Mouse (Mus musculus) ovary, postnatal 10 days (tissue): ENCODE measurements around the gene Map2k1.
"Not testable (repeated sequence)": the region's sequence is repeated elsewhere in the genome, so short reads cannot be mapped to it uniquely, and the experiment has no call there.

Experiments
- DNase-seq: peaks from one replicate; pipeline ENCODE4 v3.0.0; 2022; ENCODE audit warnings: low spot score

Gene Map2k1

DNA sequence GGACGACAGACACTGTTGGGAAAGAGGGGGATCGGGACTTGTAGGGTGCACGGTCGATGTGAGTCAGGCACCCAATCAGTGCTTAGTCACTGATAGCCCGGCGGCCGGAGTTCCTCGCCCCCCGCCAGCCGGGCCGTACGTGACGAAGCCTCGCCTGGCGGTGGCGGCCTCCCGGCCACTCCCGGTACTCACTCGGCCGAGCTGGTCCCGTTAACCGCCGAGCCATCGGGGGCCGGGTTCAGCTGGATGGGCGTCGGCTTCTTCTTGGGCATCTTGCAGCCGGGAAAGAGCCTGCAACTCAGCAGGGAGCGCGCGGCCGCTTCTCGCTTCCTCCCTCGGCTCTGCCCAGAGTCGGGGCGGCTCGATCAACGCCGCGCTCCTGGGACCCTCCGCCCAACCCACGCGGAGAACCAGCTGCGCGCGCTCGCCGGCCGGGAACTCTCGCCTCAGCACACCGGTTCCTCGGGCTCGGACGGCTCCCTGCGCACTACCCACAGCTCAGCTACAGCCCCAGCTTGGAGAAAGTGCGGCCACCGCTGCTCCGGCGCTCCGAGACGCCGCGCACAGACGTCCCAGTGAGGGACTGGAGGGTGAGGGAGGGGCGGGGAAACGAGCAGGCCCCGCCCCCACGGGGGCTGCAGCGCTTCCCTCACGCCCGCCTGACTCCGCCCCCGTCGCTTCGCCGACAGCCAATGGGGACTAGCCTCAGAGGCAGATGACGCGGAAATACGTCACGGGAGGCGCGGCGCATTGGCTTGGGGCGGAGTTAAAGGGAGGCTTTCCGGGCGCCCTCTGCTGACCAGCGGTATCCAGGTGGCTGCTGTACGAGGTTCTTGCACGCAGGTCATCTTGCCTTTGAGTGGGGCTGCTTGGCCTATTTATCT lies at the start of gene Map2k1:
Map2k1 (minus strand) TSS at position 611 of the 884 bp plus-strand sequence.
- DNase-seq, result peak; percentile 99

DNA sequence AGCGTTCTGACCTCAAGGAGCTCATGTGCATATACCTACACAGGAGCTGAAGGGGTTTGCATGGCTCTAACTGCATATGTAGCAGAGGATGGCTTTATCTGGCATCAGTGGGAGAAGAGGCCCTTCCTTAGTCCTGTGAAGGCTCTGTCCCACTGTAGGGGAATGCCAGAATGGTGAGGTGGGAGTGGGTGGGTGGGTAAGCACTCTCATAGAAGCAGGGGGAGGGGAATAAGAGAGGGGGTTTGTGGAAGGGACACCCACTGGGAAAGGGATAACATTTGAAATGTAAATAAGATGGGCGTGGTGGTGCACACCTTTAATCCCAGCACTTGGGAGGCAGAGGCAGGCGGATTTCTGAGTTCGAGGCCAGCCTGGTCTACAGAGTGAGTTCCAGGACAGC lies 49.7 kb upstream of the Map2k1 start:
- not testable (repeated sequence) for DNase-seq

DNA sequence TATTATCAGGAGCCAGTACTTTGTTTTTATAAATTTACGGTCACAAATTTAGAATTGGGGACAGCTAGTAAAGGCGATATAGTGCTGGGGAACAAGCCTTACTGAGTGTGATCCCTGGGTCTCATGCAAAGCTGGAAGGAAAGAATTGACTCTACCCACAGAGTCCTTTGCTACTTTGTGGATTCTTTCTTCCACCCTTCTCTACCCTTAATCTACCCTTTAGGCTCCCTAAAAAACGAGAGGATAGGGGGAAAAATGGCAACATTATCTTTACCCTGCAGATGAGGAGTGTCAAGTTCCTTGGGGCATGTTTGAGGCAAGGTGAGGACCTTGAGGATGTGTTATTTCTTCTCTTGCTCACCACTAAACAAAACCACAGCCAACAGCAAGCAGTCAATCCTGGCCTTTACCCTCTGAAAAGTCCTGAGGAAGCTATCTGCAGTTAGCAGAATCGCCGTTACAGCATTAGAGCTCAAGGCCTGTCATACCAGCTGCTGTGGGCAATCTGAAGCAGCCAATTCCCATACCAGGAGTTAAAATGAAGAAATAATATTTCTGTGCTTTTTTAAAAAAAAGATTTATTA lies 29.1 kb upstream of the Map2k1 start:
- DNase-seq, result no peak

DNA sequence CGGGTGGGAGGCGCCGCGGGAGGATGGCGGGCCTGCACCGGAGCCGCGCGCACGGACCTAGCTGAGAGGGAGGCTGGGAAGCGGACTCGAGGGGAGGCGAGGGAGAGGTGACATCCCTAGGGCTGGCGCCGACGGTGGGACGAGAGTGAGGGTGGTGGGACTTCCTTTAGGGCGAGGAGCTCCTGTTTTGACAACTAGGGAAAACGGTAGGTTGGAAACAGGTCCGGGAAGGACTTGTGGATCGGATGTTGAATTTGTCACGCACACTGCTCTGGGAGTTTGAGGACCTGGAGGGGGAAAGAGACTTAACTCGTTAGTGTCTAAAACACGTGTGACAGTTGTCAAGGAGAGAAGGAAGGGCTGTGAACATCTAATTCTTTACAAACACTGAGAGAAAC lies 28.3 kb upstream of the Map2k1 start:
- no peak for DNase-seq

DNA sequence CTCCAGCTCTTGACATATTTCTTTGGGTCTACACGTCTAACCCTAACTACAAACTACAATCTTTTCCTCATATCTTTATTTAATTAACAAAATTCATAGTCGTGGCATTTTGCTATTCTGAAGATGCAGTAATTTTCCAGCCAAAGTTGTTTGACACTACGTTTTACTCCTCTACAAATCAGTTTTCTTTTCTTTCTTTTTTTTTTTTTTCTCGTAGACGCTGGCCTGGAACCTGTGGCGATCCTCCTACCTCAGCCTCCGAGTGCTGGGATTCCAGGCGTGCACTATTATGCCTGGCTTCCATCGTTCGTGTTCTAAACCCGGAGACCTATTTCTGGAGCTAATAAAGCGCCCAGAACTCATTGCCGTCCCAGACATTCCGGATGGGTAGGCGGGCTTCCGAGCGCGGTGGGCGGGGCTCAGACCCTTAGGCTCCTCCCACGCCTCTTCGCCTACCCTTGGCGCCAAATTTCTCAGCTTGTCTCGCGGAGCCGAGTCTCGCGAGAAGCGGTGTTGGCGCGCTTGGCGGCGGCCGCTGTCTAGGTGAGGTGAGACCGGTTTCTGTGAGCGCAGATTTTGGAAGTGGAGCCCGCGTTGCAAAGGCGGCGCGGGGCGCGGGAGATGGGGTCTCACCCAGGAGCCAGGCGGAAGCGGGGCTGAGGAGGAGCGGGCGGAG lies 27.8 kb upstream of the Map2k1 start, which contains the start of gene Tipin:
Tipin (plus strand) TSS at position 477 of the 676 bp plus-strand sequence.
- peak; percentile 93 for DNase-seq

DNA sequence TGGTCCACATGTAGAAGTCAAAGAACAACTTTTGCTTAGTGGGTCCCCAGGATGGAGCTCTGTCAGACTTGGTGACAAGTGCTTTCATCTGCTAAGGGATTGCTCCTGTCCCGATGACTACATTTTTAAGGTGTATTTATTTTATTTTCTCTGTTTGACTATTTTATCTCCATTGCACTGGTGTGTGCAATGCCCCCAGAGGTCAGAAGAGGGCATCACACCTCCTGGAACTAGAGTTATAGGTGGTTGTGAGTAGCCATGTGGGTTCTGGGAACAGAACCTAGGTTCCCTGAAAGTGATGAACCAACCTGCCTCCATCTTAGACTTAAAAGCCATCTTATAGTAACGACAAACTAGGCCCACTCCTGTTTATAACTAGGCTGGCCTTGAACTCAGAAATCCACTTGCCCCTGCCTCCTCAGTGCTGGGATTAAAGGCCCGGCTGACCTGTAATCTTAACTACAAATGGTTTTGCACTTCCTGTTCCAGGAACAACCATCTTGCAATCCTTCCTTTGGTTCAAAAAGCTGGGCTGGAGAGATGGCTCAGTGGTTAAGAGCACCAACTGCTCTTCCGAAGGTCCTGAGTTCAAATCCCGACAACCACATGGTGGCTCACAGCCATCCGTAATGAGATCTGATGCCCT lies 25.4 kb upstream of the Map2k1 start:
- no peak for DNase-seq

DNA sequence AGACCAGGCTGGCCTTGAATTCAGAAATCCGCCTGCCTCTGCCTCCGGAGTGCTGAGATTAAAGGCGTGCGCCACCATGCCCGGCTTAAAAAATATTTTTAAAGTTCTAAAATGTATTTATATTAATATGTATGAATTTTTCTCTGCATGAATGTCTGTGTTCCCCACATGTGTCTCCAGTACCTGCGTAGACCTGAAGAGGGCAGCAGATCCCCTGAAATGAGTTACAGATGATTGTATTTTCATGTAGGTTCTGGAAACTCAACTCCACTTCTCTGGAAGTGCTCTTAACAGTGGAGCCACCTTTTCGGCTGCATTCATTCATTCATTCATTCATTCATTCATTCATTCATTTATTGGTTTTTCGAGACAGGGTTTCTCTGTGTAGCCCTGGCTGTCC lies 24.3 kb upstream of the Map2k1 start:
- peak; percentile 6 for DNase-seq

DNA sequence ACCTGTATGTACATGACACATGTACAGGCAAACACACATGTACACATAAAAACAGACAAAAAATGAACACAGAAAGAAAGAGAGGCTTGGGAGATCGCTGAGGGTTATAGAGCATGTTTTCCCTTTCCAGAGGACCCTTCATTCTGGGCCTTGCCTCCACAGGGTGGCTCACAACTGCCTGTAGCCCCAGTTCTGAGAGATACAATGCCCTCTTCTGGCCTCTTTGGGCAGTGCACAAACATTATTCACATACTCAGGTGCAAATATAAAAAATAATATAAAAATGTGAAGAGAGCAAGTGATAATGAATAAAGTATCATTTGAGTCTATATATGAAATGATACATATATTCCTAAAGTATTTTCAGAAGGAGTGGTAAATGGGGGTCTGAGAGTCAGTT lies 21.5 kb upstream of the Map2k1 start:
- no peak for DNase-seq

DNA sequence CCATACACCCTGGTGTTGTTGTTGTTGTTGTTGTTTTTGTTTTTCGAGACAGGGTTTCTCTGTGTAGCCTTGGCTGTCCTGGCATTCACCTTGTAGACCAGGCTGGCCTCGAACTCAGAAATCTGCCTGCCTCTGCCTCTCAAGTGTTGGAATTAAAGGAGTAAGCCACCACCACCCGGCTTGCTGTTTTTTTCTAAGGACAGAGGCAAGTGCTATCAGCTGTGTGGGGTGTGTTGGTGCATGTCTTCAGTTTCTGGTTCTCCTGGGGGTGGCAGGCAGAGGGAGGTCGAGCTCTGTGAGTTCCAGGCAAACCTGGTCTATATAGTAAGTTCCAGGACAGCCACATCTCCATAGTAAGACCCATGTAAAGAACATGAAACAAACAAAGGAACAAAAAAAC lies 20.9 kb upstream of the Map2k1 start:
- no peak for DNase-seq

DNA sequence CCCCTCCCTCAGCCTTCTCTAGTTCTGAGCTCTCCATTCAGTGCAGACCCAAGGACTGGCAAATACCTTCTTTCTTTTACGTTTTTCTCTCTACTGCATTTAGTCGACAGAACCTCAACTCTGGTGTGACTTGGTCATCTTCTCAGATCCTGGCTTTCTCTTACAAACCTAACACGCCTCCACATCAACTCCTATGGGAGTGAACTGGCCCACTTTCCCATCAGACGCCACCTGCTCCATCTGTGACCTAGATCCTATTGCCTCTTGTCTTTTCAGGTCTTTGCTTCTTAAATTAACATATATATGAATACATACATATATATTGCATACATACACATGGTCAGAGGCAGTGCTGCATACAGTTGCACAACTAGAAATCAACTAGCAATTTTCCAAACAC lies 20.3 kb upstream of the Map2k1 start:
- no peak for DNase-seq

DNA sequence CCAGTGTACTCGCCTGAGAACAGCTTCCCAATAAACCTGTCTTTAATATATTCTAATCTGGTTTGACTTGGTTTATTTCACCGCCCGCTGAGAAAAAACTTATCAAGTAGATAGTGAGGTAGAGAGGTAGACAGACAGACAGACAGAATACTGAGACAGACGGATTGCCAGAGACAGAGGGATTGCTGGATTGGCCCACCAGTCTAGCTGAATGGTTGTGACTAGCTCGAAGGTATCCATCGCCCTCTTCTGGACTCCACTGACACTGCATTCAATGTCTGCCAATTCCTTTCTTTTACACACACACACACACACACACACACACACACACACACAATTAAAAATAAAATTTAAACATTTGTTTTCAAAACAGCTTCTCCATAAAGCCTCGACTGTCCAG lies 19.2 kb upstream of the Map2k1 start:
- DNase-seq, result peak; percentile 2

DNA sequence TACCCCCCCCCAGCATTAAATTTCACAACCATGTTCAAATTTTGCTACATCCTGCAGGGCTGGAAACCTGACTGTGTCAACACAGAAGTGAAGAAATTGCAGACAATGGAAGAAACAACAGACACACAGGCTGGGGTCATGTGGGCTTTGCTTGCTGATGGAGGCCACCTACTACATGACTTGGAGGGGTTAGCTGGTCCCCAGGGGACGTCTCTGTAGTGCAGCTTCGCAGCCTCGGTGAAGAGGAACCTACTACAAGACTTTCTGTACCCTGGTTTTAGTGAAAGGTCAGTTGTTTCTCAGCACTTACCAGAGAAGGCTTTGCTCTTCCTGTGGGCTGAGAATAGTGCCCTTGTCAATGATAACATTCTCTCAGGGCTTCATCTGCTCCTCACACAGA lies 17.8 kb upstream of the Map2k1 start:
- DNase-seq, result no peak

DNA sequence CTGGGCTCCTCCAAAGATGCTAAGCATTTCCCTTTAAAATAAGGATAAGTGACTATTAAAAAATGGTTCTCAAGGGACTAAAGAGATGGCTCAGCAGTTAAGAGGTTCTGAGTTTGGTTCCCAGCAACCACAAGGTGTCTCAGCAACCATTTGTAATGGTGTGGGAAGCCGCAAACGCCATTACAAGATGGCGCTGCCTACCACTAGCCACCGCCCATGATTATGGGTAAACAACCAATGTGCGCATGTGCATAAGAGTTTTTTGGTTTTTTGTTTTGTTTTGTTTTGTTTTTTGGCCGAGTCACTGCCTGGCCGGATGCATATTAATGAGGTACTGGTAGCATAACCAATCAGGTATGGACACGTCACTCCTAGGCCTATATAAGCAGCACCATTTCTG lies 15.4 kb upstream of the Map2k1 start:
- not testable (repeated sequence) for DNase-seq

DNA sequence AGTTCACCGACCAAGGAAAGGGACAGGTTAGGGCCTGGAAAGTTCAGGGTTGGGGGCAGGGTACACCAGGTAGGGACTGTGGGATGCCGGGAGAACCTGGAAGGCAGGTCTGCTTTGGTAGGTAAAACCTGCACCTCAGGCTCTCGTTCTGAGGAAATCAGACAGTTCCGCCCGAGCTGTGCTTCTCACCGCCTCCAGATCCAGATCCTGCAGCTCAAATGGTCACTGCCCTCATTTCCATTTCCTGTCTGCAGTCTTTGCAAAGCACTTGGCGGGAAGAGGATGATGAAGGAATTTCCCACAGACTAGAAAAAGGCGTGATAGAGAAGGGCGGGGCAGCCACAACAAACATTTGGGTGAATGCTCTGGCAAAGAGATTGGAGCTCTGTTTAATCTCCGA lies 14.8 kb upstream of the Map2k1 start:
- DNase-seq, result no peak

DNA sequence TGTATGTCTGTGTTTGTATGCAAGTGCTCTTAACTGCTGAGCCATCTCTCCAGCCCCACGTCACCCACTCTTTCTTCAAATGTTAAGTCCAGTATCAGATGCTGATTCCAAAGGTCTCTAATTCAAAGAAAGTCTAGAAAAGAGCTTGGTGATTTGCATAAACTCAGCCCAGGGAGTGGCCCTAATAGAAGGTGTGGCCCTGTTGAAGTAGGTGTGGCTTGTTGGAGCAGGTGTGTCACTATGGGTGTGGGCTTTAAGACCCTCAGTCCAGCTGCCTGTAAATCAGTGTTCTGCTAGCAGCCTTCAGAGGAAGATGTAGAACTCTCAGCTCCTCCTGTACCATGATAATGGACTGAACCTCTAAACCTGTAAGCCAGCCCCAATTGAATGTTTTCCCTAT lies 13.8 kb upstream of the Map2k1 start:
- no peak for DNase-seq

DNA sequence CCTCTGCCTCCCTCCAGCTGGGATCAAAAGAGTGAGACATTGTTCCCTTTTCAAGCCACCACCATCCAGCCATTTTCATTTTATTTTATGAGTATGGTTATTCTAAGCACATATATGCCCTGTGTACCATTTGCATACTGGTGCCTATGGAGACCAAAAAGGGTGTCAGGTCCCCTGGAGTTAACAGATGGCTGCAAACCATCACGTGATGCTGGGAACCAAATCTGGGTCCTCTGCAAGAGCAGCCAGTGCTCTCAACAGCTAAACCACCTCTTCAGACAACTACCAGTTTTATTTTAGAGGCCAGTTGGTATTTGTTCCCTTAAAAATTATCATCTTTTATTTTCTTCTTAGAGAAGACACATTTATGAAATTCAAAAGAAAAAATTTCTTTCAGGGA lies 11.4 kb upstream of the Map2k1 start:
- DNase-seq, result no peak

DNA sequence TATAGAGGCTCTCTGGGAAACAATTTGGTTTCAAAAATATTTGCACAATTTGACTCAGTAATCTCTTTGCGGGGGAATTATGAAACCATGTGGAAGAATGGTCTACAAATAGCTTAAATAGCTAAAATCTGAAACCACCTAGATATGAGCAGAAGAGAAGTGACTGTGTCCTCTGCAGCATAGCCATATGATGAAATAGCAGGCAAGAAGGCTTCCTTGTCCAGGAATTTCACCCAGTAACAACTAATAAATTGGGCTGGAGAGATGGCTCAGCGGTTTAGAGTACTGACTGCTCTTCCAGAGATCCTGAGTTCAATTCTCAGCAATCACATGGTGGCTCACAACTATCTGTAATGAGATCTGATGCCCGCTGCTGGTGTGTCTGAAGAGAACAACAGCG lies 7.6 kb upstream of the Map2k1 start:
- DNase-seq, result no peak

DNA sequence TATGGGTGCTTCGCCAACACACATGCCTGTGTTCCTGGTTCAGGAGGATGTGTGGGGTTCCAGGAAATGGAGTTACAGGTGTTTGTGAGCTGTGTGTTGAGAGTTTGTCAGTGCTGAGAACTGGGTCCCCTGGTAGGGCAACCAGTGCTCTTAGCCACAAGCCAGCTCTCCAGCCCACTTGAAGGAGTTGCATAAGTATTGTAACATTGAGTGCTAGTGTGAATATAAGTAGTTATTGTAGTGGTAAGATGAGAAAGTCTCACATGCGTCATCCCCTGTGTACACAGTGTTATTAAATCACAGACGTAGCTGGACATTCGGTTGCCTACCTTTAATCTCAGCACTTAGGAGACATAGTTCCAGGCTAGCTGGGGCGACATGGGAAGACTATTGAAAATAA lies 6.5 kb upstream of the Map2k1 start:
- DNase-seq, result no peak

DNA sequence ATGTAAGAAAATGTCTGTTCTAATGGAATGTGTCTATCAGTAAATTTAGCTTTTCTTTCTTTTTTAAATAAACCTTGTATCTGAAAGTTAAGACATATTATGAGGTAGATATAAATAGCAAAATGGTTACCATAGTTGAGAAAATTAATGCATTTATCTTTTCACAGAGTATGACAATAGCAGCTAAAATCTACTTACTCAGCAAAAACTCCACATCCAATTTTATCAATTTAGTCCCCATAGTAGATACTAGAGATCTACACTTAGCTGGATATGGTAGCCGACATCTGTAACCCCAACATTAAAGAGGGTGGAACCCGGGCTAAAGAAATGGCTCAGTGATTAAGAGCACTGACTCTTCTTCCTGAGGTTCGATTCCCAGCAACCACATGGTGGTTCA lies 2.8 kb upstream of the Map2k1 start:
- no peak for DNase-seq

DNA sequence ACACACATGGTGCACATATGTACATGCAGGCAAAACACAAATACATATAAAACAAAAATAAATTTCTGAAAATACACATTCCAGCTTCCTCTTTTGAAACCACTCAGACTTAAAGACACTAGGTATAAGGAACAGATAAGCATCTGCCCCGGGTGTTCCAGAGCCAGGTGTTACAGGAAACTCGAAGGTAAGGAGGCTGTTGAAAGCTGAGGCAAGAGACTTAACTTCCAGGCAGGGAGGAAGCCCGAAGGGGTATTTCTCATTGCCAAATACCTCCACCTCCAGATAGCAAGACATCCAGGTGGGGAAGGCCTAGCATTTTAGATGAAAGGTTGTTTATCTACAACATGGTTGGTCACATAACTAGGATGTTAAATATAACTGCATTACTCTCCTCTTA lies 2.0 kb upstream of the Map2k1 start:
- no peak for DNase-seq

DNA sequence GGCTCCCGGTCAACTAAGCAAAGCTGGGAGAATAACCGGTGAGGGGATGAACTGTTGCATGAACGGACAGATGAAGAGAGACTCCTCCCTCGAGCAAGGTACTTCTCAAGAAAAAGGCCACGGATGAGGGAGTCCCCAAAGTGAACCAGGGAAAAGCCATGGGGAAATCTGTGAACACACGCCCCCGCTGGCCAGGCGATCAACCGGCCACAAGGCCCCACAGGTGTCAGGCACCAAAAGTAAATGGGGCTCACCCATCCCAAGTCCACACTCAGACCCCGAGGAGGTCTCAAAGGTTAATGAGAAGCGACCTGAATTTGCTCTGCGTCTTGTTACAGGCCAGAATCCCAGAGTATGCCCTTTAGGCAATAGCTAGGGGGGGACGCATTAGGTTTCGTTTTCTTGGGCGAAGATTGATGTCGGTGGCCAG lies 825 bp downstream of the Map2k1 start:
- peak; percentile 17 for DNase-seq

DNA sequence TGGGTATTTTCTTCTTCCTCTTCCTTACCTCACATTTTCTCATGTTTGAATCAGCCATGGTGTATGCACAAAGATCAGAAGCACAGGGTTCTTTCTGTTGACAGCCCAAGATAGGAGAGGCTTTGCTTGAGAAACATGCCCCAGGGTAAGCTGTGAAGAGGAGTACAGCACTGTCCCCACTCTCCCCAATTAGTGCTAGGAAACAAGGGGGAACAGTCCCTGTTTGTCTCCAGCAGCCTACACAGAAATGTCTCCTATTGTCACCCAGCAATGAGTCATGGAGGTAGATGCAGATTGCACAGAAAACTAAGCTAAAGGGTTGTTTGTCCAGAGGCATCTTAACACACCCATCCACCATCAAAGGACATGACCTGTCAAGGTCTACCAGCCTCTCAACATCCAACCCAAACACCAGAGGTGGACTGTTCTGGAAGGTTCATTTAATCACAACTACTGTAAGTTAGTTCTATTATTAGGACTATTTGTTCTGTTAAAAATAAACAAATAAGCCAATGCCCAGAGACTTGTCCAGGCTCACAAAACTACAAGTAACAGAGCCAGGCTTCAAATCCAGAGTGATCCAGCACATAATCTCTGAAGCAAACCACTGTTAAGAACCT lies 3.2 kb downstream of the Map2k1 start:
- no peak for DNase-seq
